Mouse (Mus musculus) embryonic facial prominence, embryonic 12.5 days (tissue): ENCODE results near the gene Fshr. TPM values are rescaled to one million over a fixed set of nuclear protein-coding genes. Genes with fewer than 3 reads are reported as not detected.

Experiments
- ATAC-seq: fragments of 200-750 bp; cut with Nextera tagmentation; 2 replicates; pipeline ENCODE4 v1.8.0; 2017; ENCODE audit not compliant: insufficient number of reproducible peaks, insufficient read depth, low FRiP score, low TSS enrichment
- H3K27ac ChIP-seq: fragments of 300-500 bp; sonication (generic); 2 replicates; pipeline ENCODE4 v1.5.1; 2016; ENCODE audit warnings: mild to moderate bottlenecking
- H3K27me3 ChIP-seq: fragments of 300-500 bp; sonication (generic); 2 replicates; pipeline ENCODE4 v1.6.1; 2016; ENCODE audit warnings: mild to moderate bottlenecking, moderate library complexity
- H3K36me3 ChIP-seq: fragments of 300-500 bp; sonication (generic); 2 replicates; pipeline ENCODE4 v1.6.1; 2016; ENCODE audit warnings: mild to moderate bottlenecking
- H3K4me1 ChIP-seq: fragments of 300-500 bp; sonication (generic); 2 replicates; pipeline ENCODE4 v1.6.1; 2016
- H3K4me2 ChIP-seq: fragments of 300-500 bp; sonication (generic); replicated peaks from 2 replicates; pipeline ENCODE4 v1.6.1; 2016; ENCODE audit warnings: mild to moderate bottlenecking, moderate library complexity
- H3K4me3 ChIP-seq: fragments of 300-500 bp; sonication (generic); 2 replicates; pipeline ENCODE4 v1.5.1; 2016; ENCODE audit warnings: mild to moderate bottlenecking
- H3K9ac ChIP-seq: fragments of 300-500 bp; sonication (generic); 2 replicates; pipeline ENCODE4 v1.6.1; 2016; ENCODE audit warnings: mild to moderate bottlenecking, moderate library complexity
- H3K9me3 ChIP-seq: fragments of 300-500 bp; sonication (generic); 2 replicates; pipeline ENCODE4 v1.6.1; 2016; ENCODE audit warnings: mild to moderate bottlenecking, moderate library complexity
- WGBS: fragments of 180-500 bp; shearing (Covaris S2); methylation state at CpG from one replicate; pipeline ENCODE4 v1.1.7; 2016; 5-methylcytosine and 5-hydroxymethylcytosine counted together
- polyA plus RNA-seq: library from polyadenylated mRNA; unstranded; fragments of >200 nt; fragmentation: Nextera tagmentation; extraction: Ambion mirVana; gene quantifications from 2 replicates; pipeline ENCODE4 v1.2.1, GENCODE M21; 2016

The Fshr gene
- polyA plus RNA-seq, 1 experiment from 2014 or later, result not detected

DNA sequence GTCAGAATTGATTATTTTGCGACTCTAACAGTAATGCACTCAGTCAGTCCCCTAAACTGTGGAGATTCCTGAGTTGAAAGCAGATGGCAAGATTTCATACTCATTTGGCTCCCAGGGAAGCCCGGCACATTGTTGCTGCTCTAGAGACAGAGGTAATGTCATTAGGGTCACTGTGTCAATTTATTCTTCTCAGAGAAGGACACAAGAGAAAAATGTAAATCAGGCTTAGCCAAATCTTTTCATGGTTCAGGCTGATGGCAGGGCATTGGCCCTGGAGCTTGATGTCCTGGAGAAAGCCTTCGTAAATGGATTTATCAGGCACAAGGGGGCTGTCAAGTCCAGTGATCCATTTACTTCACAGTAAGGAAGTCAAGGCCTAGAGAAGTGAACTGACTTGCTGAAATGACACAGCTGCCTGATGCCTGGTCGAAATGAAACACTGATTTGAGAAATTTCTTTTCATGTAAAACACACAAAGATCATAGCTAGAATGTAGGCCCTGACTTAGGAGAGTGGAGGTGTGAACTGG, 262.3 kb downstream of the Fshr start:
- Histone ChIP-seq H3K27me3 (no peaks in the 10 kb centered on the region), H3K36me3 (no peaks in the 10 kb centered on the region), H3K4me3 (no peak overlapping the region), H3K9ac (no peak overlapping the region), H3K4me1 (peaks cover 15% of the 10 kb centered on the region), H3K4me2 (no peak overlapping the region), H3K9me3 (no peaks in the 10 kb centered on the region), H3K27ac (0 out of 2 replicates have a peak overlapping the region, but pooled peaks have one; percentile 9)
- peak; percentile 12; the same call in 1 of the 2 replicates for ATAC-seq
- 32% methylated on average over 4 of the region's 4 CpGs for WGBS

DNA sequence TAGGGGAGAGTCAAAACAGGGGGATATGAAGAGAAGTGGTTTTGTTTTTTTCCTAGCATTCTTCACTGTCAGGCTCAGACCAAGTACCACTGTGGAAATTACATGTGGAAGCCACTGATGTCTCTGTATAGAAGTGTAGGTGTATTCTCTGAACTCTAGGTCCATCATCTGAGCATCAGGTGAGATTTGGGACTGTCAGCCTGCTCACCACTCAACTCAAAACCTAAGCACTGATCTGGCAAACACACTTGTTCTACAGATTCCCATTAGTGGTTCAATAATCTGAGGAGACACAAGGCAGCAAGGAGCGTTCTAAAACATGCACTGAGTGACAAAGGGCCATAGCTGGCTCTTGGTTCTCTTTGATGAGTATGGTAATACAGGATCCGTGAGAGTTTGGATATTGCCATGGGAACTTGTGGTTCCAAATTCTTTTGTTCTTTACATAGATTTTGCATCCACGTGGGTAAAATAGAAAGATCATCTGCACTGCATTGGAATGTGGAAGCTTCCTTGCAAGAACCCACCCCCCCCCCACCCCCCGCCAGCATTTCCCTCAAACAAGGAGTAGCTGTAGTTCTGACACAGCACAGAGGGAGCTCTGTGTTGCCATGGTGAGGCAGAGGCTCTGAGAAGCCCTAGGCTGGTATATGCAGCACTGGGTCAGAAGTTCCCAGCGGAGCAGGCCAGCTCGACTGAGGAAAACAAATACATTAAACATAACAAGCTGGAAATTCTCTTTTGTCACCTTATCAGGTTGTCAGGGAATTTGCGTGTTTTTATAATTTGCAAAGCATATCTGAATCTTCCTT, 262.9 kb downstream of the Fshr start:
- Histone ChIP-seq H3K27ac (no peak overlapping the region), H3K4me2 (no peak overlapping the region)
- WGBS, result 23% methylated on average over 7 of the region's 7 CpGs

DNA sequence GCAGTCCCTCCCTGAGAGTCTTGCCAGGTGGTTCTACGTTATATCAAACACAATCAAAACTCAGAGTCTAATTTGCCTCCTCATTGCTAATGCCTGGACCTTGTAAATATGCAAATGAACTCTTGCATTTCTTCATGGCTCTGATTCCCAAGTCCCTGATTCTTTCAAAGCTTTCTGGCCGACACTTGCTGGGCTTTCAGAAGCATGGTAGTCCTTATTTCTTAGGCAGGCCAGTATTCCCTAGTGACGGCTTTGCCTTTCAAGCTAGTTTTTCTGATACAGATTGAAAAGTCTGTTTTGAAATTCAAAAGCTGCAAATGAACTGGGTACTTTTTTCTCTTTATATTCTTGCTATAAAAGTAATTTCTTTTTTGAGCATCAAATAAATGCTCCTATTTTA, 263.5 kb downstream of the Fshr start:
- Histone ChIP-seq H3K4me2 (no peak overlapping the region), H3K9me3 (no peaks in the 10 kb centered on the region), H3K27ac (no peak overlapping the region), H3K9ac (no peak overlapping the region), H3K36me3 (no peaks in the 10 kb centered on the region), H3K4me3 (no peak overlapping the region), H3K27me3 (no peaks in the 10 kb centered on the region), H3K4me1 (peaks cover 15% of the 10 kb centered on the region)
- no peak for ATAC-seq
- WGBS, result 76% methylated on average over 3 of the region's 3 CpGs

More for the DNA sequence above, 262.9 kb downstream of the Fshr start:
- Histone ChIP-seq H3K36me3 (no peaks in the 10 kb centered on the region), H3K4me3 (no peak overlapping the region), H3K9ac (no peak overlapping the region), H3K4me1 (peaks cover 15% of the 10 kb centered on the region), H3K27me3 (no peaks in the 10 kb centered on the region), H3K9me3 (no peaks in the 10 kb centered on the region)
- ATAC-seq, result peak; percentile 93
